Mouse (Mus musculus) liver, postnatal 0 days (tissue): ENCODE results near the gene Gata2. TPM values are rescaled to one million over a fixed set of nuclear protein-coding genes. Genes with fewer than 3 reads are reported as not detected.

Experiments
- ATAC-seq: fragments of 200-750 bp; cut with Nextera tagmentation; 2 replicates; pipeline ENCODE4 v1.8.0; 2017; ENCODE audit warnings: mild to moderate bottlenecking, moderate library complexity
- DNase-seq: peaks from one replicate; pipeline ENCODE4 v3.0.0-alpha.2; 2016
- H3K27ac ChIP-seq: fragments of 300-500 bp; sonication (generic); 2 replicates; pipeline ENCODE4 v1.5.1; 2014; ENCODE audit warnings: antibody characterized with exemption, moderate library complexity, mild to moderate bottlenecking, low read depth
- H3K27me3 ChIP-seq: fragments of 300-500 bp; sonication (generic); 2 replicates; pipeline ENCODE4 v1.6.1; 2014; ENCODE audit warnings: low read length, control low read depth, mixed read lengths; ENCODE audit not compliant: insufficient read depth
- H3K36me3 ChIP-seq: fragments of 300-500 bp; sonication (generic); replicated peaks from 2 replicates; pipeline ENCODE4 v1.6.1; 2014; ENCODE audit warnings: mild to moderate bottlenecking, control low read depth, low read length, moderate library complexity, mixed read lengths; ENCODE audit not compliant: insufficient read depth
- H3K4me1 ChIP-seq: fragments of 300-500 bp; sonication (generic); 2 replicates; pipeline ENCODE4 v1.6.1; 2014; ENCODE audit warnings: antibody characterized with exemption, mild to moderate bottlenecking, control low read depth; ENCODE audit not compliant: insufficient read depth
- H3K4me2 ChIP-seq: fragments of 300-500 bp; sonication (generic); 2 replicates; pipeline ENCODE4 v1.6.1; 2014; ENCODE audit warnings: low read depth, mild to moderate bottlenecking, low read length, moderate library complexity, mixed read lengths
- H3K4me3 ChIP-seq: fragments of 300-500 bp; sonication (generic); 2 replicates; pipeline ENCODE4 v1.5.1; 2014; ENCODE audit warnings: low read depth, low read length
- H3K9ac ChIP-seq: fragments of 300-500 bp; sonication (generic); replicated peaks from 2 replicates; pipeline ENCODE4 v1.6.1; 2014; ENCODE audit warnings: mild to moderate bottlenecking, moderate library complexity
- H3K9me3 ChIP-seq: fragments of 300-500 bp; sonication (generic); 2 replicates; pipeline ENCODE4 v1.6.1; 2016; ENCODE audit warnings: mild to moderate bottlenecking, control low read depth, low read length, mixed read lengths
- CTCF ChIP-seq: sonication (generic); IDR thresholded peaks from 2 replicates; pipeline ENCODE4 v1.5.1; 2016; ENCODE audit warnings: antibody characterized with exemption, low read depth
- EP300 ChIP-seq: IDR thresholded peaks from 2 replicates; pipeline ENCODE4 v1.6.1; 2016; ENCODE audit warnings: antibody characterized with exemption, low read depth, mild to moderate bottlenecking
- WGBS: fragments of 180-500 bp; shearing (Covaris S2); extraction: QIAGEN DNeasy Blood & Tissue Kit; methylation state at CpG from one replicate; pipeline ENCODE4 v1.1.7; 2014; ENCODE audit not compliant: insufficient replicate concordance; 5-methylcytosine and 5-hydroxymethylcytosine counted together
- polyA plus RNA-seq: library from polyadenylated mRNA; unstranded; fragments of >200 nt; fragmentation: Nextera tagmentation; extraction: Ambion mirVana; gene quantifications from 2 replicates; pipeline ENCODE4 v1.2.1, GENCODE M21; 2015

Gene Gata2
- polyA plus RNA-seq, 1 experiment from 2014 or later, result 4.1 TPM

DNA sequence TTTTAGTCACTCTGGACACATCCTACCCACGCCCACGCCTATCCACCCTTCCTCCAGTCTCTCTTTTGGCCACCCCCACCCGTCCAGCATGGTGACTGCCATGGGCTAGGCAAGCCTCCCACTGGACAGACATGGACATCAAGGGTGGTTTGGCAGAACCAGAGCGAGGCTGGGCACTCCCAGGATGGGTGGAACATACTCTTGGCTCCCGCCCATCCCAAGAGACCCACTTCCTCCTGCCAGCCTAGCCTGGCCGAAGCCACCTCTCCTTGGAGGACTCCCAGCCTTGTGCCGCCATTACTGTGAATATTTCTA lies 11.7 kb downstream of the Gata2 start:
- peaks cover 7% of the 10 kb centered on the region for H3K4me1 ChIP-seq
- H3K27me3 ChIP-seq, result peaks cover 52% of the 10 kb centered on the region
- no peak overlapping the region for H3K4me2 ChIP-seq
- ATAC-seq, result no peak
- no peak for TF ChIP-seq CTCF
- no peak for TF ChIP-seq EP300
- no peak overlapping the region for H3K9ac ChIP-seq
- no peak overlapping the region for H3K27ac ChIP-seq
- H3K4me3 ChIP-seq, result no peak overlapping the region
- H3K9me3 ChIP-seq, result no peaks in the 10 kb centered on the region
- 66% methylated on average over 7 of the region's 7 CpGs for WGBS
- H3K36me3 ChIP-seq, result no peaks in the 10 kb centered on the region
- DNase-seq, result no peak

DNA sequence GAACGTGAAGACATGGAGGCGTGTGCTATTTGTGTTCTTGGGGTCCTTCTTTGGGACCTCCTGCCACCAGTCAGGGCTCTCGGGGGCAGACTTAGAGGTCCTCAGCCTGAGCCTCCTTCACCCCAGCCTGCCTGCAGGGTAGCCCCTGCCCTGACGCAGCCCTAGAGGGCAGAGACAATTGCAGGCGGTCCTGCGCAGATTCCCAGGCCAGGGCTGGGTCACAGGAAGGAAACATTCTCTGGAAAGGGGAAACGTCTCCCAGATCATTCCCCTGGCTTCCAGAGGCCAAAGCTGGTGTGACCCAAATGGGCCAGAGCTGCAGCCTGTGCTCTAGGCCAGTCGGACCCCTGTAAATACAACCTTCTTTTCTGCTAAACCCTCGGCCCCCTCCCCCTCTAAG lies 12.2 kb downstream of the Gata2 start:
- TF ChIP-seq EP300 (no peak), CTCF (no peak)
- H3K27ac ChIP-seq, result no peak overlapping the region
- ATAC-seq, result no peak
- no peaks in the 10 kb centered on the region for H3K36me3 ChIP-seq
- DNase-seq, result no peak
- no peak overlapping the region for H3K4me2 ChIP-seq
- 53% methylated on average over 9 of the region's 9 CpGs for WGBS
- peaks cover 7% of the 10 kb centered on the region for H3K4me1 ChIP-seq
- no peak overlapping the region for H3K9ac ChIP-seq
- no peak overlapping the region for H3K4me3 ChIP-seq
- peaks cover 46% of the 10 kb centered on the region for H3K27me3 ChIP-seq
- no peaks in the 10 kb centered on the region for H3K9me3 ChIP-seq

GRCm38 (mm10) chr6:88206566-88206965 lies 12.9 kb downstream of the Gata2 start:
- DNase-seq, result no peak
- no peaks in the 10 kb centered on the region for H3K36me3 ChIP-seq
- no peak for ATAC-seq
- no peak overlapping the region for H3K4me3 ChIP-seq
- peaks cover 40% of the 10 kb centered on the region for H3K27me3 ChIP-seq
- no peak for TF ChIP-seq CTCF
- no peak for TF ChIP-seq EP300
- H3K4me2 ChIP-seq, result no peak overlapping the region
- WGBS, result 24% methylated on average over 7 of the region's 7 CpGs
- H3K27ac ChIP-seq, result no peak overlapping the region
- peaks cover 7% of the 10 kb centered on the region for H3K4me1 ChIP-seq
- no peaks in the 10 kb centered on the region for H3K9me3 ChIP-seq
- H3K9ac ChIP-seq, result no peak overlapping the region

DNA sequence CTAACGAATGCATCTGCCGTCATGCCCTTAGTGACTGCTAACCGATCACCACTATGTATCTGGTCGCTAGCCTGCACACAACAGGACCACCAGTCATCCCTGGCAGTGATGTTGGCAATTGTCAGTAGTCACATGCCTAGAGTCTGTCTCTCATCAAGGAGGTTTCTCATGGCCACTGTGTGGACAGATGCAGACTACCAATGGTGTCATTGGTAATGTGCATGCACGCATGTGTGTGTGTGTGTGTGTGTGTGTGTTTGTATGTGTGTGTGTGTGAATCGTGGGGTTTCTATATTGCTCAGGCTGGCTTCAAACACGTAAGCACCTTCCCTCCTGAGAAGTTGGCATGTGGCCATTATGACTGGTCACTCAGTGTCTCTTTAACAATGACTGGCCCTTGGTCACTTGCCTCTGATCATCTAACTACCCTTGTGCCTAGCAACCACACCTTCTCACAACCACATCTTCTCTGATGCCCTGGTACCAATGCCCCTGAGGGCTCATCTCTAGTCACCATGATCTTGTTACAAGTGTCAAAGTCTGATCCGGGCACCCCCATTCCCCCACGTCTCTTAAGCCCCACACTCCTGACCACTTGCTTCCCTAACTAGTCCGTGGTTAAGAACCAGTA lies 13.8 kb downstream of the Gata2 start:
- DNase-seq, result no peak
- no peak overlapping the region for H3K27ac ChIP-seq
- 71% methylated on average over 10 of the region's 10 CpGs for WGBS

GRCm38 (mm10) chr6:88208321-88208720 lies 14.6 kb downstream of the Gata2 start:
- WGBS, result 92% methylated on average over 3 of the region's 3 CpGs
- Histone ChIP-seq H3K9me3 (no peaks in the 10 kb centered on the region), H3K4me3 (no peak overlapping the region), H3K27me3 (peaks cover 26% of the 10 kb centered on the region), H3K4me1 (peaks cover 7% of the 10 kb centered on the region), H3K36me3 (no peaks in the 10 kb centered on the region), H3K27ac (no peak overlapping the region), H3K4me2 (no peak overlapping the region), H3K9ac (no peak overlapping the region)
- no peak for TF ChIP-seq CTCF
- no peak for TF ChIP-seq EP300
- DNase-seq, result no peak
- no peak for ATAC-seq

More for the DNA sequence above, 13.8 kb downstream of the Gata2 start:
- H3K27me3 ChIP-seq, result peaks cover 31% of the 10 kb centered on the region
- no peak overlapping the region for H3K4me3 ChIP-seq
- no peak overlapping the region for H3K9ac ChIP-seq
- ATAC-seq, result no peak
- H3K36me3 ChIP-seq, result no peaks in the 10 kb centered on the region
- no peaks in the 10 kb centered on the region for H3K9me3 ChIP-seq
- TF ChIP-seq EP300, result no peak
- no peak for TF ChIP-seq CTCF
- H3K4me1 ChIP-seq, result peaks cover 7% of the 10 kb centered on the region
- H3K4me2 ChIP-seq, result no peak overlapping the region

DNA sequence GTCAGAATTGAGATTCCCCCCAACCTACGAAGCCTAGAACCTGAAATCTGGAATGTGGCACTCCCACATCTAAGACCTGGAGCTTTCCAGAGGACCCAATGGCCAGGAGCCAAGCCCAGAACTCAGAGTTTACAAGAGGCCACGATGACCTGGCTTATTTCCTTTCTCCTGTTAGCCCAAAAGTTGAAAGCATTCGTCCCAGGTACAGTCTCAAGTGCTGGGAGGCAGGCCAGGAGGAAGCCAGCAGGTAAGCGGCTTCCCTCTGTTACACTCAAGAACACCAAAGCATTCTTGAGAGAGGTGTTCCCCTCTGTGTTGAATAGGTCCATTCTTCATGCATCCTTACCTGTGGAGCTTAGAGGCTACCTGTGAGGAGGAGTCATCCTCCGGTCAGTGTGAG lies 15.8 kb downstream of the Gata2 start:
- ATAC-seq, result no peak
- DNase-seq, result no peak

DNA sequence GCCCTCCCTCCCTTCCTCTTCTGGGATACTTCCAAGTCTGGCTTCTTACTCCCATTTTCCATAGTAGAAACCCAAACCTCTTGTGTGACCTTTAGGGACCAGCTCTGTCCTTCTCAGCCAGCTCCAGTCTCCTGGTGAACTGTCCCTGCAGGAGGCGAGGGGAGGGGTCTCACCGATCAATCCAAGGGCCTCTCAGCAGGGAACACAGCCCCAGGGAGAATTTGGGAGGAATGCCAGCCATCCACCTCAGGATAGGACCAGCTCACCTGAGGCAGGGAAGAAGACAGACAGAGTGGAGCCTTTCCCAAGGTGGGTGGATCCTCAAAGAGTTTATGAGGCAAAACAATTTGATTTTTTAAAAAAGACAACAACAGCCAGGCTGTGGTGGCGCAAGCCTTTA lies 16.5 kb downstream of the Gata2 start:
- WGBS, result 70% methylated on average over 3 of the region's 3 CpGs
- no peak for DNase-seq
- peaks cover 3% of the 10 kb centered on the region; the same call in 1 of the 2 replicates for H3K4me1 ChIP-seq

More for the DNA sequence above, 15.8 kb downstream of the Gata2 start:
- H3K4me2 ChIP-seq, result no peak overlapping the region
- H3K36me3 ChIP-seq, result no peaks in the 10 kb centered on the region
- 70% methylated on average over 5 of the region's 5 CpGs for WGBS
- peaks cover 21% of the 10 kb centered on the region; the same call in 1 of the 2 replicates for H3K27me3 ChIP-seq
- no peaks in the 10 kb centered on the region for H3K9me3 ChIP-seq
- peaks cover 3% of the 10 kb centered on the region; the same call in 1 of the 2 replicates for H3K4me1 ChIP-seq
- H3K27ac ChIP-seq, result no peak overlapping the region
- no peak overlapping the region for H3K4me3 ChIP-seq
- H3K9ac ChIP-seq, result no peak overlapping the region
- TF ChIP-seq CTCF (no peak), EP300 (no peak)

More for the DNA sequence above, 16.5 kb downstream of the Gata2 start:
- H3K9me3 ChIP-seq, result no peaks in the 10 kb centered on the region
- no peak for ATAC-seq
- TF ChIP-seq EP300 (no peak), CTCF (no peak)
- H3K4me2 ChIP-seq, result no peak overlapping the region
- peaks cover 15% of the 10 kb centered on the region; the same call in 1 of the 2 replicates for H3K27me3 ChIP-seq
- no peak overlapping the region for H3K4me3 ChIP-seq
- H3K36me3 ChIP-seq, result no peaks in the 10 kb centered on the region
- no peak overlapping the region for H3K27ac ChIP-seq
- H3K9ac ChIP-seq, result no peak overlapping the region
